Mouse (Mus musculus): ENCODE data around the gene Pde10a. TPM values are rescaled to one million over a fixed set of nuclear protein-coding genes. Genes with fewer than 3 reads are reported as not detected.

Pde10a gene
- polyA plus RNA-seq, 1 experiment: 0.34 TPM

DNA sequence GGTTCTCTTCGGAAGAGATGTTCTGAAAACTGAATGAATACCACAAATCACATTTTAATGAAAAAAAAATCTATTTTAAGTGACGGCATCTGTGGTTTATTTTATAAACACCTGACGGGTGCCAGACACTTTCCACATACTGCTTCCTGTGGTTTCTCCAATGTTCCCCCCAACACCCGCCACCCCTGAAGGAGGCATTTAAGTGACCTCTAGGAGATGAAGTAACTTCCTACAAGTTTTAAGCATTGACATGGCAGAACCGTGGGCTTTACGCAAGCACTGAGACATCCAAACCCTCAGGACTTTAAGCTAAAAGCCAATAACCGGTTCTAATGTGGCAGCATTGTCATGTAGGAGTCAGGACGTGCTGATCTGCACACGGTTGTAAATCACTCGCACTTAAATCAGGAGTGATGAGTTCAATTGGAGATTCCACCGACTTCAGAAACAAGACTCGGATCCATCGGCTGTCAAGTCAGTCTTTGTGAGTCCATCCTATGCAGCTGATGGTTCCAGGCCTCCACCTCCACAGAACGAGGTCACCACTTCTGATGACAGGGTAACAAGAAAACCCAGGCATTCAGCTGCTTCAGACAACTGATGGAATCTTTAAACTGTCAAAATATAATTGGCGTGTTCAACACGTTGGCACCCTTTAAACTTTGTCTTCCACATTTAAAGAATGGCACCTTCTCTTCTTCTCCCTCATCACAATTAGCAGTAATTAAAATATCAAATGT, 115.7 kb downstream of the Pde10a start:
- H3ac ChIP-seq (ENCODE audit: control insufficient read depth, insufficient read length): no peak overlapping the region
- no peak overlapping the region for H3K4me3 ChIP-seq
- H3K4me2 ChIP-seq (ENCODE audit: low read depth): no peak overlapping the region
- H3K79me2 ChIP-seq (ENCODE audit: control insufficient read depth, insufficient read depth): no peaks in the 10 kb centered on the region
- TF ChIP-seq MYOD1 (IDR thresholded peaks at IDR 0.05; ENCODE audit: control insufficient read depth in 1 of 3, insufficient read length in 2 of 3, low read depth in 2 of 3) (no peak), REST (IDR thresholded peaks at IDR 0.05; ENCODE audit: insufficient read depth, insufficient read length) (no peak), MAX (IDR thresholded peaks at IDR 0.05; ENCODE audit: low read depth) (no peak), TCF3 (IDR thresholded peaks at IDR 0.05; ENCODE audit: insufficient read length, low read depth) (no peak), POLR2AphosphoS2 (IDR thresholded peaks at IDR 0.05; ENCODE audit: insufficient read length, low read depth) (no peak), E2F4 (IDR thresholded peaks at IDR 0.05; ENCODE audit: insufficient read depth) (no peak), MYOG (IDR thresholded peaks at IDR 0.05; ENCODE audit: control insufficient read depth in 1 of 3, insufficient read depth in 1 of 3, insufficient read length in 2 of 3, low read depth in 2 of 3) (no peak), TCF12 (IDR thresholded peaks at IDR 0.05; ENCODE audit: insufficient read depth, poor library complexity, severe bottlenecking) (no peak), SRF (IDR thresholded peaks at IDR 0.05; ENCODE audit: control insufficient read depth, insufficient read length, low read depth) (no peak), CEBPB (IDR thresholded peaks at IDR 0.05; ENCODE audit: insufficient read depth, poor library complexity, severe bottlenecking) (no peak), USF1 (IDR thresholded peaks at IDR 0.05; ENCODE audit: low read depth) (no peak), POLR2A (IDR thresholded peaks at IDR 0.05; ENCODE audit: insufficient read length, low read depth) (no peak)
- H3K36me3 ChIP-seq (ENCODE audit: control insufficient read depth, insufficient read depth): no peaks in the 10 kb centered on the region
- no peaks in the 10 kb centered on the region for H3K27me3 ChIP-seq (ENCODE audit: control insufficient read depth, insufficient read depth, insufficient read length)

DNA sequence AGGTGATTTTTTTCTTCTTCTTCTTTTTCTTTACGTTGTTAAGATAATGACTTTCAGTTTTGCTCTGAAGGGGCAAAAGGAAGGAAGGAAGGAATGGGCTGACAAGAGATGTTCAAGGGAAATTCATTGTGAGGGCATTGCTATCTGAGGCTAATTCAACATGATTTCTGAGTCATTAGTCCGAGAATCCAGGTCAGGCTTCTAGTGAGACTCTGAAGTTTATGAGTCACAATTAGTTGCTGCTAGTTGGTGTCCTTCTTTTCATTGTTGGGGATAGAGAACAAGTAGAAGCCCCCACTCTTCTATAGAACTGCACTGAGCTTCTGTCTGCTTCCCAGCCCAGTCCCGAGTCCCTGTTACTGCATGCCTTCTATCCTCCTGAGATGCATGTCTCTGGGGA, 116.3 kb downstream of the Pde10a start:
- no peaks in the 10 kb centered on the region for H3K79me2 ChIP-seq (ENCODE audit: control insufficient read depth, insufficient read depth)

DNA sequence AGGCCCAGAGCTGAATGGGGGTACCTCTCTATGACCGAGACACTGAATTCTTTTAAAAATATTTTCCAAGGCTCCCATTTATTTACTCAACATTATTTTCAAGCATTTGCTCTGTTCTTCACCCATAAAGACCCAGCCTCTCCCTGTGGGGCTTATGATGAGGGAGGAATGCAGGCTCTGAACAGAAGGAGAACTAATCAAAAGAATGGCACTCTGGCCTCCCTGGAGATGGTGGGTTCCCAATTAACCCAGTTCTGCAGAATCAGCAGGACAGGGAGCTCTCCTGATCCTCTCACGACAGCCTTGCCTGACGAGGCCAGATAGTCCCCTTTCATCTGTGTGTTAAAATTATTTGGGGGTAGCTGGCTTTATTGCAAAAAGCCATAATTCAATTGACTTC, 117.2 kb downstream of the Pde10a start:
- TF ChIP-seq TCF3 (IDR thresholded peaks at IDR 0.05; ENCODE audit: insufficient read length, low read depth) (no peak), POLR2AphosphoS2 (IDR thresholded peaks at IDR 0.05; ENCODE audit: insufficient read length, low read depth) (no peak), MYOG (IDR thresholded peaks at IDR 0.05; ENCODE audit: control insufficient read depth in 1 of 3, insufficient read depth in 1 of 3, insufficient read length in 2 of 3, low read depth in 2 of 3) (no peak), POLR2A (IDR thresholded peaks at IDR 0.05; ENCODE audit: insufficient read length, low read depth) (no peak), E2F4 (IDR thresholded peaks at IDR 0.05; ENCODE audit: insufficient read depth) (no peak), CEBPB (IDR thresholded peaks at IDR 0.05; ENCODE audit: insufficient read depth, poor library complexity, severe bottlenecking) (no peak), SRF (IDR thresholded peaks at IDR 0.05; ENCODE audit: control insufficient read depth, insufficient read length, low read depth) (no peak), MYOD1 (IDR thresholded peaks at IDR 0.05; ENCODE audit: control insufficient read depth in 1 of 3, insufficient read length in 2 of 3, low read depth in 2 of 3) (no peak), MAX (IDR thresholded peaks at IDR 0.05; ENCODE audit: low read depth) (no peak), REST (IDR thresholded peaks at IDR 0.05; ENCODE audit: insufficient read depth, insufficient read length) (no peak), TCF12 (IDR thresholded peaks at IDR 0.05; ENCODE audit: insufficient read depth, poor library complexity, severe bottlenecking) (no peak), USF1 (IDR thresholded peaks at IDR 0.05; ENCODE audit: low read depth) (no peak)
- H3K4me3 ChIP-seq: no peak overlapping the region
- no peaks in the 10 kb centered on the region for H3K27me3 ChIP-seq (ENCODE audit: control insufficient read depth, insufficient read depth, insufficient read length)
- no peak overlapping the region for H3K4me2 ChIP-seq (ENCODE audit: low read depth)
- no peaks in the 10 kb centered on the region for H3K36me3 ChIP-seq (ENCODE audit: control insufficient read depth, insufficient read depth)
- H3K79me2 ChIP-seq (ENCODE audit: control insufficient read depth, insufficient read depth): no peaks in the 10 kb centered on the region
- H3ac ChIP-seq (ENCODE audit: control insufficient read depth, insufficient read length): no peak overlapping the region

More for the DNA sequence above, 116.3 kb downstream of the Pde10a start:
- no peaks in the 10 kb centered on the region for H3K27me3 ChIP-seq (ENCODE audit: control insufficient read depth, insufficient read depth, insufficient read length)
- H3K4me3 ChIP-seq: no peak overlapping the region
- H3K4me2 ChIP-seq (ENCODE audit: low read depth): no peak overlapping the region
- H3K36me3 ChIP-seq (ENCODE audit: control insufficient read depth, insufficient read depth): no peaks in the 10 kb centered on the region
- TF ChIP-seq TCF3 (IDR thresholded peaks at IDR 0.05; ENCODE audit: insufficient read length, low read depth) (no peak), MAX (IDR thresholded peaks at IDR 0.05; ENCODE audit: low read depth) (no peak), SRF (IDR thresholded peaks at IDR 0.05; ENCODE audit: control insufficient read depth, insufficient read length, low read depth) (no peak), POLR2A (IDR thresholded peaks at IDR 0.05; ENCODE audit: insufficient read length, low read depth) (no peak)
- no peak overlapping the region for H3ac ChIP-seq (ENCODE audit: control insufficient read depth, insufficient read length)

DNA sequence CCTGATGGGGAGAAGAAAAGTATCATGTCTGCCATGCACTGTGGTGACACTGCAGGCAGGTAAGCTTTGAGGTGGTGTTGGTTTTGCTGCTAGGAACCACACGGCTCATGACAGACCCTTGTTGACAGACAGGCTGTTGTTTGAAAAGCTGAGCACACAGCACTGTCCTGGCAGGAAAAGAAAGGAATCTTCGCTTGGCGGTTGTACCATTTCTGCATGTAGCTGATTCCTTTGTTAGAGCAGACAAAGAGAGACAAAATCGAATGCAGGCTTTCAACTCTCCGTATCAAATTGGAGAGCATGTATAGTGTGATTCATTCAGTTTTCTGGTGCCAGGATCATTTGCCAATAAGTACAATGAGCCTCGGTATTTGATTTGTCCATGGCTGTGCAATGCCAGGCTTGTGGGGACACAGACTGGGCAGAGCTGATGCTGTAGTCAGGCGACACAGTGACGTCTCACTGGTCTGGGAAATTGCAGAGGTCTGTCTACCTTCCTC, 122.2 kb downstream of the Pde10a start:
- TF ChIP-seq REST (IDR thresholded peaks at IDR 0.05; ENCODE audit: insufficient read depth, insufficient read length) (no peak), TCF12 (IDR thresholded peaks at IDR 0.05; ENCODE audit: insufficient read depth, poor library complexity, severe bottlenecking) (no peak), USF1 (IDR thresholded peaks at IDR 0.05; ENCODE audit: low read depth) (no peak), POLR2A (IDR thresholded peaks at IDR 0.05; ENCODE audit: insufficient read length, low read depth) (no peak), E2F4 (IDR thresholded peaks at IDR 0.05; ENCODE audit: insufficient read depth) (no peak), CEBPB (IDR thresholded peaks at IDR 0.05; ENCODE audit: insufficient read depth, poor library complexity, severe bottlenecking) (no peak), MYOD1 (IDR thresholded peaks at IDR 0.05; ENCODE audit: control insufficient read depth in 1 of 3, insufficient read length in 2 of 3, low read depth in 2 of 3) (no peak), MAX (IDR thresholded peaks at IDR 0.05; ENCODE audit: low read depth) (no peak), SRF (IDR thresholded peaks at IDR 0.05; ENCODE audit: control insufficient read depth, insufficient read length, low read depth) (no peak), POLR2AphosphoS2 (IDR thresholded peaks at IDR 0.05; ENCODE audit: insufficient read length, low read depth) (no peak), MYOG (IDR thresholded peaks at IDR 0.05; ENCODE audit: control insufficient read depth in 1 of 3, insufficient read depth in 1 of 3, insufficient read length in 2 of 3, low read depth in 2 of 3) (no peak), TCF3 (IDR thresholded peaks at IDR 0.05; ENCODE audit: insufficient read length, low read depth) (no peak)

More for the DNA sequence above, 122.2 kb downstream of the Pde10a start:
- Histone ChIP-seq H3K36me3 (ENCODE audit: control insufficient read depth, insufficient read depth) (no peaks in the 10 kb centered on the region), H3K4me3 (no peak overlapping the region), H3ac (ENCODE audit: control insufficient read depth, insufficient read length) (no peak overlapping the region), H3K27me3 (ENCODE audit: control insufficient read depth, insufficient read depth, insufficient read length) (no peaks in the 10 kb centered on the region), H3K4me2 (ENCODE audit: low read depth) (no peak overlapping the region), H3K79me2 (ENCODE audit: control insufficient read depth, insufficient read depth) (no peaks in the 10 kb centered on the region)

Data from myocyte (in vitro differentiated cells).